Mouse (Mus musculus): Measurements from ENCODE around the gene 1110025L11Rik.
"Not testable (repeated sequence)": the region's sequence is repeated elsewhere in the genome, so short reads cannot be mapped to it uniquely, and the experiment has no call there.

Gene 1110025L11Rik

DNA sequence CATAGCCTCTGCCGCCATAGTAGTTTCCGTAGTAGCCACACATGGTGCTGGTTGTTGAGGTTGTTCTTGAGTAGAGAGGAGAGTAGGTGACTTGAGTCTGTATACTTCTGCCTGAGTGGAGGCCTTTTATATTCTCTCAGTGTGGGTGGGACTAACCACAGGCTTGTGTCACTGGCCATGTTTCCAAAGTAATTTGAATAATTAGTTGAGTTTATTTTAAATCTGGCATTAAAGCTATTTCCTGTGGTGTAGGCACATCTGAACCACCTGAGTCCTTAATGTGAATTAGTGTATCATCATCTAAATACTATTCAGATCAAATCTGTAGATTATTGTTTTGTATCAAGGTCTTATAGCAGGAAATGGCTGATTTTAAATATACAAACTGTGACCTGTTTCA is at the start of gene 1110025L11Rik:
TSS of gene 1110025L11Rik (minus strand) at position 101 of the 400 bp plus-strand sequence.
- DNase-seq (ENCODE audit: low spot score in 2 of 2) = not testable (repeated sequence)

DNA sequence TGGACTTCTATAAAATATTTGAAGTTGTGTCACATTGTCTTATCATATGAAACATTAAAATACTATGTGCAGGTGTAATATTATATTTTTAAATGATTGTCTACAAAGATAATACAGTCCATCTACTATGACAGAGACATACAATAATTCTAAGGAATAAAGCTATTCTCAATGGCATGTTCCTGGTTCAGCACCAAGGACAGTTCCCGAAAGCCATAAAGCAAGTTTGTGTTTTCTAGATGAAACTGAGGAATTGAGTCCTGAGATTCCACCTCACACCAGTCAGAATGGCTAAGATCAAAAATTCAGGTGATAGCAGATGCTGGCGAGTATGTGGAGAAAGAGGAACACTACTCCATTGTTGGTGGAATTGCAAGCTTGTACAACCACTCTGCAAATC is 7.2 kb upstream of the 1110025L11Rik start:
- DNase-seq (ENCODE audit: low spot score in 2 of 2) = not testable (repeated sequence)

DNA sequence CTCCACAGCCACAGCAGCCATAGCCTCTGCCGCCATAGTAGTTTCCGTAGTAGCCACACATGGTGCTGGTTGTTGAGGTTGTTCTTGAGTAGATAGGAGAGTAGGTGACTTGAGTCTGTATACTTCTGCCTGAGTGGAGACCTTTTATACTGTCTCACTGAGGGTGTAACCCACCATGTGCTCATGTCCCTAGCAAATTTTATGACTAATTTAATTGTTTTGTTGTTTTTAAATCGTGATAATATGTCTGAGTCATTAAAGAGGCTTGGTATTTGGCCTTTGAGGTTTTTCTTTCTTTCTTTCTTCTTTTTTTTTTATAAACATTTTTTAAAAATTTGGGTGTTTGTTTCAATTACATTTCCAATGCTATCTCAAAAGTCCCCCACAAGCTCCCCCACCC is 16.0 kb downstream of the 1110025L11Rik start, which contains the start of gene Krtap6-5:
TSS of gene Krtap6-5 (minus strand) at position 101 of the 400 bp plus-strand sequence.
- DNase-seq (ENCODE audit: low spot score in 2 of 2) = no peak

DNA sequence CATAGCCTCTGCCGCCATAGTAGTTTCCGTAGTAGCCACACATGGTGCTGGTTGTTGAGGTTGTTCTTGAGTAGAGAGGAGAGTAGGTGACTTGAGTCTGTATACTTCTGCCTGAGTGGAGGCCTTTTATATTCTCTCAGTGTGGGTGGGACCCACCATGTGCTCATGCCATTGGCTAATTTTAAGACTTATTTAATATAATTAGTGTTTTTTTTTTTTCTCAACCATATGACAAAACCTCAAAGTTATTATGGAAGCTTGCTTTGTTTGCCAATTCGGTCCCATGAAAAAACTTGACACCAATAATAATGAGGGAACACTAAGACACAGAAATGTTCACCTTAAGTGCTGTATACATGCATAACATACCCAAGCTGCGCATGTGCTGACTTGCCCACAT is 22.4 kb downstream of the 1110025L11Rik start, which contains the start of gene Gm10228:
TSS of gene Gm10228 (minus strand) at position 101 of the 400 bp plus-strand sequence.
- not testable (repeated sequence) for DNase-seq (ENCODE audit: low spot score in 2 of 2)

GRCm38 (mm10) chr16:89031399-89031798 is 32.4 kb downstream of the 1110025L11Rik start, which contains the start of gene Krtap6-1:
TSS of gene Krtap6-1 (plus strand) at chr16:89031699.
- DNase-seq (ENCODE audit: low spot score in 2 of 2) = not testable (repeated sequence)

DNA sequence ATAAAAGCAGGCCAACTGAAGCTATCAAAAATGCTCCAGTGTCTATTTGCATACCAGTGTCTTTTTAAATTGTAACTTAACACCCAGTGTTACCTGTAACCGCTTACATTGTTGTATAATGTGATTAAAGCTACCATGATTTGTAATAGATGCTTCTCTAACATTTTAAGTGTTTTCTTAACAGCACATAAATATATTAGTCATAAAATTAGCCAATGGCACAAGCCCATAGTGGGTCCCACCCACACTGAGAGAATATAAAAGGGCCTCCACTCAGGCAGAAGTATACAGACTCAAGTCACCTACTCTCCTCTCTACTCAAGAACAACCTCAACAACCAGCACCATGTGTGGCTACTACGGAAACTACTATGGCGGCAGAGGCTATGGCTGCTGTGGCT is 48.8 kb downstream of the 1110025L11Rik start, which contains the start of gene Gm10229:
TSS of gene Gm10229 (plus strand) at position 301 of the 400 bp plus-strand sequence.
- DNase-seq (ENCODE audit: low spot score in 2 of 2) = not testable (repeated sequence)

DNA sequence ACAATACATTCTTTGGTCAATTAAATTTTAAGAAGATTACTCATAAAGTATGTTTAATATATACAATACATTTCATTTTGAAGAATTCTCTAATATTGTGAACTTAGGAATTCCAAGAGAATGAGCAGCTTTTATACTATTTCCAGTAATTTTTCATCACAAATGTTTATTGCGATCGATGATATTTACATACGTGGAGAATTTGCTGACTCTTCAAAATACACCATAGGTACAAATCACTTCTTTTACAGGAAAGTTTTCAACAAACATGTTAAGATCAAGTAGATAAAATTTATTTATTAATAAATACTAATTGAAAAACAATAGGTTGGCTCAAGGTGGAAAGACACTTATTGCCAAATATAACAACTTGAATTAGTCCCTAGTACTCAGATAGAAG is 49.8 kb downstream of the 1110025L11Rik start:
- no peak for DNase-seq (ENCODE audit: low spot score in 2 of 2)
